Comparison of ENCODE assay signal across 8 mouse cellular contexts in genomic region chr6:50404698-50405097, GRCm38 (mm10). TPM values are rescaled to one million over a fixed set of nuclear protein-coding genes. Genes with fewer than 3 reads are reported as not detected.
DNase-seq lines count a peak whose midpoint lies in the region; ATAC-seq and TF ChIP-seq lines count a peak whose summit lies in the region.

No protein-coding gene starts in this region.

- no peak overlapping the region for H3ac ChIP-seq in myocyte (ENCODE audit: control insufficient read depth, insufficient read length)

- H3K4me1 ChIP-seq in heart, embryonic 15.5 days (replicated peaks): peaks cover 41% of the 10 kb centered on the region
- H3K4me1 ChIP-seq in hindbrain, embryonic 14.5 days (replicated peaks; ENCODE audit: control insufficient read depth, insufficient read depth, low read length): no peaks in the 10 kb centered on the region

- 44% methylated on average over 11 of the region's 11 CpGs for WGBS in heart, embryonic 15.5 days
- 34% methylated on average over 11 of the region's 11 CpGs for WGBS in hindbrain, embryonic 14.5 days

- TF ChIP-seq POLR2A in myocyte (IDR thresholded peaks at IDR 0.05; ENCODE audit: insufficient read length, low read depth): no peak

- H3K79me2 ChIP-seq in myocyte (ENCODE audit: control insufficient read depth, insufficient read depth): no peaks in the 10 kb centered on the region

- H3K36me3 ChIP-seq in heart, embryonic 15.5 days: no peaks in the 10 kb centered on the region
- no peaks in the 10 kb centered on the region for H3K36me3 ChIP-seq in myocyte (ENCODE audit: control insufficient read depth, insufficient read depth)
- H3K36me3 ChIP-seq in hindbrain, embryonic 14.5 days (replicated peaks; ENCODE audit: control insufficient read depth, insufficient read depth): no peaks in the 10 kb centered on the region

- ATAC-seq in heart, embryonic 15.5 days (replicated peaks; ENCODE audit: insufficient number of reproducible peaks, insufficient read depth, low FRiP score, low read depth): peak; percentile 58; the same call in 1 of the 2 replicates
- ATAC-seq in activated CD4-positive, CD25-positive, alpha-beta regulatory T cell, adult 4 months: no peak
- no peak for ATAC-seq in hindbrain, embryonic 14.5 days (ENCODE audit: low FRiP score)

- DNase-seq in left cerebral cortex, postnatal 4 days: peak; percentile 6
- no peak for DNase-seq in left cerebral cortex, adult 18-20 months (ENCODE audit: low spot score in 2 of 2)
- peak; percentile 23 to 25 for DNase-seq in cerebellum, postnatal 10 days
- no peak for DNase-seq in layer of hippocampus, adult 18-20 months (ENCODE audit: low spot score in 2 of 2)
- DNase-seq in hindbrain, embryonic 14.5 days (ENCODE audit: low spot score): no peak

- H3K9ac ChIP-seq in heart, embryonic 15.5 days: no peak overlapping the region
- no peak overlapping the region for H3K9ac ChIP-seq in hindbrain, embryonic 14.5 days

- no peaks in the 10 kb centered on the region for H3K9me3 ChIP-seq in heart, embryonic 15.5 days (replicated peaks)
- H3K9me3 ChIP-seq in hindbrain, embryonic 14.5 days (ENCODE audit: control insufficient read depth, low read length): no peaks in the 10 kb centered on the region

- H3K4me3 ChIP-seq in heart, embryonic 15.5 days: no peak overlapping the region
- H3K4me3 ChIP-seq in myocyte: no peak overlapping the region
- H3K4me3 ChIP-seq in hindbrain, embryonic 14.5 days (replicated peaks; ENCODE audit: low read length): no peak overlapping the region

- intact Hi-C loops in left cerebral cortex, postnatal 4 days (cut with DNase I): no loop called here

- no peak overlapping the region; the same call in 1 of the 2 replicates for H3K4me2 ChIP-seq in heart, embryonic 15.5 days
- H3K4me2 ChIP-seq in myocyte (ENCODE audit: low read depth): peak overlapping the region; percentile 56
- H3K4me2 ChIP-seq in hindbrain, embryonic 14.5 days (replicated peaks): no peak overlapping the region

- H3K27ac ChIP-seq in heart, embryonic 15.5 days: peak overlapping the region; percentile 82
- H3K27ac ChIP-seq in hindbrain, embryonic 14.5 days: no peak overlapping the region

- no peaks in the 10 kb centered on the region for H3K27me3 ChIP-seq in heart, embryonic 15.5 days
- no peaks in the 10 kb centered on the region for H3K27me3 ChIP-seq in myocyte (ENCODE audit: control insufficient read depth, insufficient read depth, insufficient read length)
- no peaks in the 10 kb centered on the region for H3K27me3 ChIP-seq in hindbrain, embryonic 14.5 days (ENCODE audit: control insufficient read depth, insufficient read depth, low read length)

TF ChIP-seq in myocyte, 11 proteins besides CTCF, POLR2A, EP300 and RAD21:
- TF ChIP-seq E2F4 (IDR thresholded peaks at IDR 0.05; ENCODE audit: insufficient read depth) (no peak), MAX (IDR thresholded peaks at IDR 0.05; ENCODE audit: low read depth) (no peak), MYOD1 (IDR thresholded peaks at IDR 0.05; ENCODE audit: control insufficient read depth in 1 of 3, insufficient read length in 2 of 3, low read depth in 2 of 3) (peak in 2 of 3 experiments; percentile 55 to 58), CEBPB (IDR thresholded peaks at IDR 0.05; ENCODE audit: insufficient read depth, poor library complexity, severe bottlenecking) (no peak), USF1 (IDR thresholded peaks at IDR 0.05; ENCODE audit: low read depth) (peak; percentile 71), TCF3 (IDR thresholded peaks at IDR 0.05; ENCODE audit: insufficient read length, low read depth) (no peak), MYOG (IDR thresholded peaks at IDR 0.05; ENCODE audit: control insufficient read depth in 1 of 3, insufficient read depth in 1 of 3, insufficient read length in 2 of 3, low read depth in 2 of 3) (peak; percentile 3 to 63 (median 39)), TCF12 (IDR thresholded peaks at IDR 0.05; ENCODE audit: insufficient read depth, poor library complexity, severe bottlenecking) (no peak), REST (IDR thresholded peaks at IDR 0.05; ENCODE audit: insufficient read depth, insufficient read length) (no peak), POLR2AphosphoS2 (IDR thresholded peaks at IDR 0.05; ENCODE audit: insufficient read length, low read depth) (no peak), SRF (IDR thresholded peaks at IDR 0.05; ENCODE audit: control insufficient read depth, insufficient read length, low read depth) (no peak)

RNA-seq across cellular contexts. Expression of gene Osbpl3, which starts 51.3 kb away (rescaled TPM):
- total RNA-seq in left cerebral cortex, postnatal 4 days (2021): 10 to 100 TPM; 22.4 to 25.3 TPM
- 10 to 100 TPM; 42.6 to 44.3 TPM for total RNA-seq in left cerebral cortex, adult 18-20 months (2021)
- polyA plus RNA-seq in heart, embryonic 15.5 days (2015; fragmentation: Nextera tagmentation; extraction: Ambion mirVana): 15.6 and 15.8 TPM in 2 replicates
- polyA plus RNA-seq in myocyte (2012; fragmentation: generic; extraction: Trizol): 8.9 TPM
- polyA plus RNA-seq in activated CD4-positive, CD25-positive, alpha-beta regulatory T cell, adult 4 months (2017; shearing (Covaris generic)): 10 to 100 TPM; 26.9 to 38.2 TPM
- total RNA-seq in layer of hippocampus, adult 18-20 months (2021): 10 to 100 TPM; 17.3 to 19.6 TPM
- 3.9 and 4.2 TPM in 2 replicates for polyA plus RNA-seq in hindbrain, embryonic 14.5 days (2014; fragmentation: Nextera tagmentation; extraction: Ambion mirVana)

Comparison
In these comparisons a context has a peak if more than half of its experiments do, and no peak if none do; other contexts are left out.
1. DNase-seq: peak in left cerebral cortex, postnatal 4 days (single experiment) and cerebellum, postnatal 10 days (2 of 2); none in left cerebral cortex, adult 18-20 months (0 of 2), layer of hippocampus, adult 18-20 months (0 of 2) and hindbrain, embryonic 14.5 days (single experiment).